Mouse (Mus musculus) neural tube, embryonic 13.5 days (tissue): ENCODE results near the gene Gm17268. TPM values are rescaled to one million over a fixed set of nuclear protein-coding genes. Genes with fewer than 3 reads are reported as not detected.
A peak's percentile ranks its signal among the peaks of the same experiment; 100 is the strongest.

Source experiments
- ATAC-seq: fragments of 200-750 bp; cut with Nextera tagmentation; 2 replicates; pipeline ENCODE4 v1.8.0; 2017; ENCODE audit warnings: low read depth, mild to moderate bottlenecking, moderate TSS enrichment, moderate library complexity
- H3K27ac ChIP-seq: fragments of 300-500 bp; sonication (generic); replicated peaks from 2 replicates; pipeline ENCODE4 v1.5.1; 2015; ENCODE audit warnings: moderate library complexity, mild to moderate bottlenecking, inconsistent platforms
- H3K27me3 ChIP-seq: fragments of 300-500 bp; sonication (generic); 2 replicates; pipeline ENCODE4 v1.6.1; 2015; ENCODE audit warnings: mild to moderate bottlenecking, inconsistent platforms
- H3K36me3 ChIP-seq: fragments of 300-500 bp; sonication (generic); 2 replicates; pipeline ENCODE4 v1.6.1; 2015; ENCODE audit warnings: mild to moderate bottlenecking, inconsistent platforms
- H3K4me1 ChIP-seq: fragments of 300-500 bp; sonication (generic); replicated peaks from 2 replicates; pipeline ENCODE4 v1.6.1; 2015; ENCODE audit warnings: inconsistent platforms
- H3K4me2 ChIP-seq: fragments of 300-500 bp; sonication (generic); 2 replicates; pipeline ENCODE4 v1.6.1; 2015; ENCODE audit warnings: inconsistent platforms, mild to moderate bottlenecking, moderate library complexity
- H3K4me3 ChIP-seq: fragments of 300-500 bp; sonication (generic); 2 replicates; pipeline ENCODE4 v1.5.1; 2015; ENCODE audit warnings: mild to moderate bottlenecking, inconsistent platforms
- H3K9ac ChIP-seq: fragments of 300-500 bp; sonication (generic); 2 replicates; pipeline ENCODE4 v1.6.1; 2015; ENCODE audit warnings: moderate library complexity, mild to moderate bottlenecking, inconsistent platforms
- H3K9me3 ChIP-seq: fragments of 300-500 bp; sonication (generic); 2 replicates; pipeline ENCODE4 v1.6.1; 2016; ENCODE audit warnings: inconsistent platforms
- whole genome bisulfite sequencing: fragments of 180-500 bp; shearing (Covaris S2); methylation state at CpG from one replicate; pipeline ENCODE4 v1.1.7; 2015; 5-methylcytosine and 5-hydroxymethylcytosine counted together
- polyA plus RNA-seq: library from polyadenylated mRNA; unstranded; fragments of >200 nt; fragmentation: Nextera tagmentation; extraction: Ambion mirVana; gene quantifications from 2 replicates; pipeline ENCODE4 v1.2.1, GENCODE M21; 2015

Gene Gm17268
- polyA plus RNA-seq: not detected in 2 replicates

DNA sequence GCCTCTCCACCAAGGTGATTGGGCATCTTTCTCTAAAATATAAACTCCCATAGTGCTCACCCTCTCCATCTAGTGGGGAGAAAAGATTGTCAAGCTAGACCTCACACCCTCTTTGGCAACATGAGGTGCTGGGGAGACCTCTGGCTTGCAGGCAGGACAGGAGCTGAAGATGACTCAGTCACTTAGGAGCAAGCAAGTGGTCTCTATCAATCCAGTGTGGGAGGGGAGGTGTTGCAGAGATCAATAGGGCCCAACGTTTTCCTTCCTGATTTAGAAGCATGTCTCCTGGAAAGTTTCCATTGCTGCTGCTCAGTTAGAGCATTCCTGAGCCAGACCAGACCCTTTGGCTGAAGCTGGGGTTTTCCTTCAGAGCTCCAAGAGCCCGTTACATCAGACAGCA is at the start of gene Gm17268:
Gene Gm17268, minus strand, starts transcription at position 28 of the 400 bp plus-strand sequence.
- 50% methylated on average over 2 of the region's 2 CpGs for WGBS
- ATAC-seq: no peak
- Histone ChIP-seq H3K9ac (no peak within 1 kb of the TSS), H3K27me3 (no peaks in the 10 kb centered on the region), H3K4me2 (no peak within 1 kb of the TSS), H3K4me3 (no peak within 1 kb of the TSS), H3K36me3 (no peaks in the 10 kb centered on the region), H3K27ac (no peak within 1 kb of the TSS), H3K9me3 (no peaks in the 10 kb centered on the region), H3K4me1 (peaks cover 29% of the 10 kb centered on the region)

DNA sequence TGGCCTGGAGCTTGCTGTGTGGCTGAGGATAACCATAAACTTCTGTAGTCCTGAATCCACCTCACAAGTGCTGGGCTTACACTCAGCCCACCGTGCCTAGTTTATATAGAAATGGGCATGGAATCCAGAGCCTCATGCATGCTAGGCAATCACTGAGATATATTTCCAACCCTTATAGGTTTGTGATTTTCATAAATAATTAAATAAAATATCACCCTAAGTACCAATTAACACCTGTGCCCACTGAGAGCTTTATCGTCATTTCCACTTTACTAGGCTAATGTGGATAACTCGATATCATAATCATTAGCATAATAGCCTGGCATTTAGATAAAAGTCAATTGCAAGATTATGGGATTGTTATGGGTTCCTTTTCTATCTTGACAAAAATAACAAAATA is 46.0 kb upstream of the Gm17268 start:
- H3K27ac ChIP-seq: no peak overlapping the region
- H3K9ac ChIP-seq: no peak overlapping the region
- no peak overlapping the region for H3K4me3 ChIP-seq
- 64% methylated on average over 3 of the region's 3 CpGs for WGBS
- no peak overlapping the region for H3K4me2 ChIP-seq
- no peaks in the 10 kb centered on the region for H3K4me1 ChIP-seq
- H3K36me3 ChIP-seq: no peaks in the 10 kb centered on the region
- peak; percentile 65; the same call in 1 of the 2 replicates for ATAC-seq
- no peaks in the 10 kb centered on the region for H3K9me3 ChIP-seq
- no peaks in the 10 kb centered on the region for H3K27me3 ChIP-seq

DNA sequence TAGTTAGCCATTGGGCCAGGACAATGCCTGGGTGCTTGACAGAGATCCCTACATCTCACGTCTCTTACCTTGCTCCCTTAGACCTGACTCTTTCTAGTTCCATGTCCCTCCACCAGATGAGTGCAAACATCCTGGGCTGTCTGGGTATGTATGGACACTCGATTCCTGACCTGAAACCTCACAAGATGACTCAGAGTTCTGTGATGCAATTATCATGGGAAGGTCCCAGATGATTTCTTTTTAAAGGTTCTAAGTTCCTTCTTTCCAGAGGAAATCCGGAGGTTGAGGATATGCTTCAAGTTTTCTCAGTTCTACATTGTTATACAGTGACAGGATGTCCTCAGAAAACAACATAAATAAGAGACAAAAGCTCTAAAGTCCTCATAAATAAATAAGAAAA is 42.5 kb upstream of the Gm17268 start:
- 81% methylated on average over 3 of the region's 3 CpGs for WGBS
- H3K9ac ChIP-seq: no peak overlapping the region
- H3K4me1 ChIP-seq: no peaks in the 10 kb centered on the region
- ATAC-seq: no peak
- H3K27me3 ChIP-seq: no peaks in the 10 kb centered on the region
- H3K27ac ChIP-seq: no peak overlapping the region
- no peaks in the 10 kb centered on the region for H3K9me3 ChIP-seq
- H3K4me2 ChIP-seq: no peak overlapping the region
- no peaks in the 10 kb centered on the region for H3K36me3 ChIP-seq
- no peak overlapping the region for H3K4me3 ChIP-seq

DNA sequence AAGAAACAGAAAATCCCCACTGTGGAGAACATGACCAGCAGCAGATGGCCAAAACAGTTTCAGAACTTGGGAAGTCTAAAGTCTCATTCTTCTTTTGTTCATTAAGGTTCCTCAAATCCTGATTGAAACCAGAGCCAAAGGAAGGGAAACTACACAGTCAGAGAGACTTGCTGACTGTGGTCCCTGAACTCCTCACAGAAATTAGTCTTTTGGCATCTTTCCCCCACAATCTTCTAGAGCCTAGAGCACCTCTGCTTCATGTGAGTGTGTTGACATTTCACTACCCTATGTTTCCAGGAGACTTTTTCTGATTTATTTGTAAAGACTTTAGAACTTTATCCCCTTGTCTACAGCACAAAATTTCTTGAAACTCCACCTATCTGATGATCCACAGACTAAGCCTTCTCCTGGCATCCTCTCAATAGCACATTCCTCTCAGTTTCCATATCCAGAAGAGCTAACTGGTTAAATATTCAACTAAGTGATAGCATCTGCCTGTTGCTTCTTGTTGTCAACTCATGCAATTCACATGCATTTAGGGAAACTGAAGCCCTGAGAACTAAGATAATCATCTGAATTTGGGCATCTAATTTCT is 39.9 kb upstream of the Gm17268 start:
- Histone ChIP-seq H3K9ac (no peak overlapping the region), H3K36me3 (no peaks in the 10 kb centered on the region), H3K4me1 (no peaks in the 10 kb centered on the region), H3K27ac (no peak overlapping the region), H3K9me3 (no peaks in the 10 kb centered on the region), H3K27me3 (no peaks in the 10 kb centered on the region), H3K4me3 (no peak overlapping the region), H3K4me2 (no peak overlapping the region)
- ATAC-seq: no peak

DNA sequence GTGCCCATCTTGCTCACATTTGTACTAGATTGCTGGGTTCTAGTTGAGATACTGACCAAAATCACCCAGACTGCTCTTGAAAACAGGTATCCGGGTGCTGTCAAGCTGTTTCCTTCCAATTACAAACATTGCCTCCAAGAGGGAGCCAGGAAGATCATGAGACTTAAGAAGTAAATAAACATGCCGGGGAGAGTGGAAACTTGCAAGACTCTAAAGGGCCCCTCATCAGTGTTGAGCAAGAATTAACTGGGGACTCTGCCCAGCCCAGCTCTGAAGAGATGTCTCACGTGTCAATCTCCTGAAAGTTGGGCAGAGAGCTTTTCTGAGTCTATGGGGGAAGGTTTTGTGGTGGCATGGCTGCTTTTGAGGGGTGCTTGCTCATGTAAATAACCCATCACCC is 38.7 kb upstream of the Gm17268 start:
- Histone ChIP-seq H3K27ac (no peak overlapping the region), H3K9me3 (no peaks in the 10 kb centered on the region), H3K27me3 (no peaks in the 10 kb centered on the region), H3K36me3 (no peaks in the 10 kb centered on the region), H3K4me1 (no peaks in the 10 kb centered on the region), H3K4me3 (no peak overlapping the region), H3K9ac (no peak overlapping the region), H3K4me2 (no peak overlapping the region)
- no peak for ATAC-seq
- 76% methylated on average over 3 of the region's 3 CpGs for WGBS

DNA sequence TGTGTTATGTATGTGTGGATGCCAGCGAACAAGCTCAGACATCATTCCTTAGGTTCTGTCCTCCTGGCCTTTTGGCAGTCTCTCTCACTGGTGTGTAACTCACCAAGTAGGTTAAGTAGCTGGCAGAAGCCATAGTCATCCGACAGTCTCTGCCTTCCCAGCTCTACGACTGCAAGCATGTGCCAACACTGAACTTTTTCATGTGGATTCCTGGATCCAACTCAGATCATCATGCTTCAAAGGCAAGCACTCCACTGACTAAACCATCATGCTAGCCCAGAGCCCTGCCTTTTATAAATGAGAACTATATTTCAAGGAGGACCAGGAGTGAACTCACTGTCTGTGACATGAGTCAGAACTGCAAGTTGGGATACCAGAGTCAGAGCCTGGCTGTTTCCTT is 35.3 kb upstream of the Gm17268 start:
- H3K9me3 ChIP-seq: no peaks in the 10 kb centered on the region
- WGBS: 86% methylated on average over 3 of the region's 3 CpGs
- no peak for ATAC-seq
- no peaks in the 10 kb centered on the region for H3K36me3 ChIP-seq
- no peaks in the 10 kb centered on the region for H3K4me1 ChIP-seq
- no peak overlapping the region for H3K4me3 ChIP-seq
- no peak overlapping the region for H3K27ac ChIP-seq
- no peaks in the 10 kb centered on the region for H3K27me3 ChIP-seq
- no peak overlapping the region for H3K4me2 ChIP-seq
- no peak overlapping the region for H3K9ac ChIP-seq

DNA sequence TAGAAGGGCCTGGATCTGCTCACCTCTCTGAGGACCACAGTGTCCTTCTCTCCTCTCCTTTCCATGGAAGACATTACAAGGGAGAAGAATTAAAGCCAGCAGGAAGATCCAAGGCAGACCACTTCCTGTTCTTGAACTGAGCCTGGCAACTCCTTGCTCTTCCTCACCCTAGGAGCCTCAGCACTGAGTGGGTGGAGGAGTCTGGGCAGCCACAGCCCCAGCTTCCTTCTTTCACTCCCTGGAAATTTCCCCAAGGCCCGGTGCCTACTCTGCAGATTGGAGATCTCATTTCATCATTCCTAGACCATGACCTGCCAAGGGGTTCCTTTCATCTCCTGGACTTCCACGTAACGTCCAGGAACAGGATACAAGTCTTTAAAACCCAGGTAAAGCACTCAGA is 34.6 kb upstream of the Gm17268 start:
- ATAC-seq: no peak
- no peaks in the 10 kb centered on the region for H3K4me1 ChIP-seq
- H3K4me3 ChIP-seq: no peak overlapping the region
- H3K4me2 ChIP-seq: no peak overlapping the region
- no peaks in the 10 kb centered on the region for H3K27me3 ChIP-seq
- no peaks in the 10 kb centered on the region for H3K36me3 ChIP-seq
- no peak overlapping the region for H3K9ac ChIP-seq
- H3K27ac ChIP-seq: no peak overlapping the region
- WGBS: 84% methylated on average over 3 of the region's 3 CpGs
- H3K9me3 ChIP-seq: no peaks in the 10 kb centered on the region

DNA sequence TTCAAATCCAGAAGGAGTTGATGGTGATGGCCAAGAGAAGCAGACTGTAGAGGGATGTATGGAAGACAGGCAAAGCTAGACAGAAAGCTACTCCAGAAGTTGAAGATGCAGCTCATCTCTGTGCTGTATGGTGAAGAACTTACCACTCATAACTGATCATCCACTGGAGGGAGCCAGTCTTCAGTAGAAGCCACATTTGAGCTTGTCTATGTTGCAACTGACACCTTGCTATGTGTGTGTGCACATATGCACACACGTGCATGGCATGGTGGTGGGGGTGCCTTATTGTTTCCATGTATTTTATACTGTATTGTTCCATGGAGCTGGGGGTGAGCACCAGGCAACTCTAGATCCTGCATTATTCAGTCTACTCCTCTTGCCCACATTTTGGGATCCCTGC is 34.0 kb upstream of the Gm17268 start:
- Histone ChIP-seq H3K27me3 (no peaks in the 10 kb centered on the region), H3K9me3 (no peaks in the 10 kb centered on the region), H3K9ac (no peak overlapping the region), H3K4me2 (no peak overlapping the region), H3K4me3 (no peak overlapping the region), H3K4me1 (no peaks in the 10 kb centered on the region), H3K27ac (no peak overlapping the region), H3K36me3 (no peaks in the 10 kb centered on the region)
- no peak for ATAC-seq
- 81% methylated on average over 1 of the region's 1 CpGs for WGBS

DNA sequence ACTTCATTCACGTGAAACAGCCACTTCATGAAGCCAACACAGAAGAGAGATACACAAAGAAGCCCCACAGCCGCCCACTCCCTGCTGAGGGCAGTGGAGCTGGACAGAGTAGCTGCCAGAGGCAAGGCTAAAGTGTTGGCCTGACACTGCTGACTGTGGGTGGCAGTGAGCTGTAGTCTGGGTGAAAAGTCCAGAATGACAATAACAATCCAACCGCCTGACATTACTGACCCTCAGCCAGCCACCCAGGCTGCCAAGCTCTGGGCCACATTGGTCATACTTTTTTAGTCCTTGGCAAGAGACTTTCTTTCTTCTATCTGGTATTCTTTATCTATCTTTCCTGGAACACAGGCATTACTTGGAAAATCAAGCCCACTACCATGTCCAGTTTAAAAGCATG is 32.7 kb upstream of the Gm17268 start:
- H3K9me3 ChIP-seq: no peaks in the 10 kb centered on the region
- WGBS: 76% methylated on average over 3 of the region's 3 CpGs
- no peaks in the 10 kb centered on the region for H3K27me3 ChIP-seq
- no peak overlapping the region for H3K27ac ChIP-seq
- no peak overlapping the region for H3K4me3 ChIP-seq
- no peak overlapping the region for H3K9ac ChIP-seq
- ATAC-seq: no peak
- H3K4me2 ChIP-seq: no peak overlapping the region
- no peaks in the 10 kb centered on the region for H3K4me1 ChIP-seq
- H3K36me3 ChIP-seq: no peaks in the 10 kb centered on the region

DNA sequence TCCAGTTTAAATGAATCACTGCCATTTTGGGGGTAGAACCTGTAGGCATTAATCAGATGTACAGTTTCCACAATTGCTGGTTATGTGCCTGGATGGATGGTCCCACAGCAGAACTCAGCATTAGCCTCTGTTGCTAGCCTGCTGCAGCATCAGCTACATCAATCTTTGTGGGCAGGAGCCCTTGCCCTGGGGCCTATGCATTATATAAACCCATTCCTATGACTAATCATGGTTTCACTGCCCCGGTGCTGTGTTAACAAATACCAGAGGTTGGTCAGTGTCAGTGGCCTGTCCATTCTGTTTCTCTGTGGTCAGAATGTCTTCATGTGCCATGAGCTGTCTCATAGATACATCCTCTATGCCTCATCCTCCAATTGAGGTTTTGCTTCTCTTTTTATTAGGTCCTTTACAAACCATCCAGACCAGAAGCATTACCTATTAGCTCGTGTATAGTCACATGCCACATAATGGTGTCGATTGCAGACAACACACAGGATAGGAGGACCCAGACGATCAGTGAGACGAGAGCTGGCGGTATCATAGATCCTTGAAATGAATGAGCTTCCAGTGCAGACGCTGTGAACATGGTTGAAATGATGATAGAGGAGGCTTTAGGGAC is 28.7 kb upstream of the Gm17268 start:
- no peaks in the 10 kb centered on the region for H3K36me3 ChIP-seq
- no peak overlapping the region for H3K9ac ChIP-seq
- no peak overlapping the region for H3K4me2 ChIP-seq
- 78% methylated on average over 7 of the region's 7 CpGs for WGBS
- no peak overlapping the region for H3K27ac ChIP-seq
- no peaks in the 10 kb centered on the region for H3K27me3 ChIP-seq
- H3K4me1 ChIP-seq: no peaks in the 10 kb centered on the region
- no peak for ATAC-seq
- no peak overlapping the region for H3K4me3 ChIP-seq
- no peaks in the 10 kb centered on the region for H3K9me3 ChIP-seq

DNA sequence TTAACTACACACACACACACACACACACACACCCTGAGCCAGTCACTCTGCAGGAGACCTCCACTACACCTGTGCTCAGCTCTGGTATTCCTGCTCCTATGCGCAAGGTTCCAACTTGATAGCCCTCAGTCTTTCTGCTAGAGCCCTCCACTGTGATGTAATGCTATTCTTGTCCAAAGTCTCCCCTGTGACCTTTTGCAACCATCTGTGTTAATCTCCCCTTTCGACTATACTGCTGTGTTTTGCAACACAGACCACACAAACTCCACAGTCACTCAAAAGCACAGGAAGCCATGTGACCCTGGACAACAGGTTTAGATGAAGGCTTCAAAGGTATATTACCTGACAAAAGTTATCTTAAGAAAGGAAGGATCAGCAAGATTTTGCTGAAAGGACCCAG is 25.1 kb upstream of the Gm17268 start:
- Histone ChIP-seq H3K27me3 (no peaks in the 10 kb centered on the region), H3K4me1 (no peaks in the 10 kb centered on the region), H3K9ac (no peak overlapping the region), H3K27ac (no peak overlapping the region), H3K4me2 (no peak overlapping the region), H3K4me3 (no peak overlapping the region), H3K36me3 (no peaks in the 10 kb centered on the region), H3K9me3 (no peaks in the 10 kb centered on the region)
- WGBS: 87% methylated on average over 2 of the region's 2 CpGs
- ATAC-seq: no peak

DNA sequence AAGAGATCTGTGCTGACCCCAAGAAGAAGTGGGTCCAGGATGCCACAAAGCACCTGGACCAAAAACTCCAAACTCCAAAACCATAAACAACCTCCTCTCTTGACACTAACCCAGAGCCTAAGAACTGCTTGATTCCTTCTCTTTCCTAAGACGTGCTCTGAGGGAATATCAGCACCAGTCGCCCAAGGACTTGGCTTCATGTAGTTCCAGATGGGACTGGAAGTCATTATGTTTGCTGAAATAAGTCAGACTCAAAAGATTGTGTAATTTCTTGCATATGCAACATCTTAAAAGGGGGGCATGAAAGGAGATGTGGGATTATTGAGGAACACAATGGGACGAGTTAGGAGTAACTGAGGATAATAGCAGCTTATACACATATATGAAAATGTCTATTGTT is 23.9 kb upstream of the Gm17268 start:
- no peak overlapping the region for H3K27ac ChIP-seq
- no peak overlapping the region for H3K9ac ChIP-seq
- WGBS: 80% methylated on average over 3 of the region's 3 CpGs
- no peaks in the 10 kb centered on the region for H3K27me3 ChIP-seq
- ATAC-seq: no peak
- no peaks in the 10 kb centered on the region for H3K9me3 ChIP-seq
- H3K4me1 ChIP-seq: no peaks in the 10 kb centered on the region
- H3K36me3 ChIP-seq: no peaks in the 10 kb centered on the region
- no peak overlapping the region for H3K4me3 ChIP-seq
- H3K4me2 ChIP-seq: no peak overlapping the region

DNA sequence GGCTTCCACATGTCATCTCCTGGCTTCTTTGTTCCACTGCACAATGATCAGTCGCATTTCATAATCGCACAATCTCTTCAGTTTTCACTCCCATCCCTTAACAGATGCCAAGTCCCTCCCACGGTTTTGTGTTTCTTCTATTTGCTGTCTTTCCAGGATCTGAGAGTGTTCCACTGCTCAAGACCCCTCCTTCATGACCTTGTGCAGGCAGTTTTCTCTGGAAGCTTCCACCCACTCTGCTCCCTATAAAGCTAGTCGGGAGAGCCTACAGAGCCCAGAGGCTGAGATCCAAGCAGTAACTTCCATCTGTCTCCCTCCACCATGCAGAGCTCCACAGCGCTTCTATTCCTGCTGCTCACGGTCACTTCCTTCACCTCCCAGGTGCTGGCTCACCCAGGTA is 19.3 kb upstream of the Gm17268 start, which contains the start of gene Ccl11:
Gene Ccl11, plus strand, starts transcription at position 178 of the 400 bp plus-strand sequence.
- Histone ChIP-seq H3K4me3 (no peak within 1 kb of the TSS), H3K36me3 (no peaks in the 10 kb centered on the region), H3K27me3 (no peaks in the 10 kb centered on the region), H3K9ac (no peak within 1 kb of the TSS), H3K4me2 (no peak within 1 kb of the TSS), H3K27ac (no peak within 1 kb of the TSS), H3K4me1 (no peaks in the 10 kb centered on the region), H3K9me3 (no peaks in the 10 kb centered on the region)
- WGBS: 83% methylated on average over 6 of the region's 6 CpGs
- no peak for ATAC-seq
